Mouse (Mus musculus): ENCODE measurements around the gene Spag6. TPM values are rescaled to one million over a fixed set of nuclear protein-coding genes. Genes with fewer than 3 reads are reported as not detected.
A peak's percentile ranks its signal among the peaks of the same experiment; 100 is the strongest.

The Spag6 gene
- polyA plus RNA-seq, 1 experiment, result not detected

- TF ChIP-seq POLR2A (IDR thresholded peaks at IDR 0.05; ENCODE audit: insufficient read depth, low read depth, low read length) (no peak), CTCF (IDR thresholded peaks at IDR 0.05; ENCODE audit: insufficient read depth, low read depth, low read length) (no peak)
- 93% methylated on average over 5 of the region's 5 CpGs for WGBS
- Histone ChIP-seq H3K4me1 (ENCODE audit: control insufficient read depth, insufficient read depth, low read length) (peaks cover 12% of the 10 kb centered on the region), H3K27ac (ENCODE audit: insufficient read depth, low read depth, low read length) (no peak overlapping the region), H3K4me3 (ENCODE audit: insufficient read depth, low read depth, low read length) (no peak overlapping the region)
Measured at GRCm38 (mm10) chr2:18684062-18684461, 9.8 kb upstream of the Spag6 start.

- Histone ChIP-seq H3K4me3 (ENCODE audit: insufficient read depth, low read depth, low read length) (no peak overlapping the region), H3K4me1 (ENCODE audit: control insufficient read depth, insufficient read depth, low read length) (peaks cover 19% of the 10 kb centered on the region), H3K27ac (ENCODE audit: insufficient read depth, low read depth, low read length) (no peak overlapping the region)
- TF ChIP-seq POLR2A (IDR thresholded peaks at IDR 0.05; ENCODE audit: insufficient read depth, low read depth, low read length), result no peak
- TF ChIP-seq CTCF (IDR thresholded peaks at IDR 0.05; ENCODE audit: insufficient read depth, low read depth, low read length), result no peak
- WGBS, result 92% methylated on average over 6 of the region's 6 CpGs
Measured at GRCm38 (mm10) chr2:18686386-18686785, 7.4 kb upstream of the Spag6 start.

GRCm38 (mm10) chr2:18686826-18687519 lies 6.9 kb upstream of the Spag6 start:
- H3K27ac ChIP-seq (ENCODE audit: insufficient read depth, low read depth, low read length), result no peak overlapping the region
- H3K4me1 ChIP-seq (ENCODE audit: control insufficient read depth, insufficient read depth, low read length), result peaks cover 19% of the 10 kb centered on the region
- no peak overlapping the region for H3K4me3 ChIP-seq (ENCODE audit: insufficient read depth, low read depth, low read length)
- WGBS, result 95% methylated on average over 8 of the region's 8 CpGs
- TF ChIP-seq CTCF (IDR thresholded peaks at IDR 0.05; ENCODE audit: insufficient read depth, low read depth, low read length) (no peak), POLR2A (IDR thresholded peaks at IDR 0.05; ENCODE audit: insufficient read depth, low read depth, low read length) (no peak)

- WGBS, result 45% methylated on average over 9 of the region's 9 CpGs
- Histone ChIP-seq H3K4me1 (ENCODE audit: control insufficient read depth, insufficient read depth, low read length) (peaks cover 19% of the 10 kb centered on the region), H3K27ac (ENCODE audit: insufficient read depth, low read depth, low read length) (no peak overlapping the region), H3K4me3 (ENCODE audit: insufficient read depth, low read depth, low read length) (no peak overlapping the region)
- no peak for TF ChIP-seq POLR2A (IDR thresholded peaks at IDR 0.05; ENCODE audit: insufficient read depth, low read depth, low read length)
- no peak for TF ChIP-seq CTCF (IDR thresholded peaks at IDR 0.05; ENCODE audit: insufficient read depth, low read depth, low read length)
Measured at GRCm38 (mm10) chr2:18687671-18688170, 6.1 kb upstream of the Spag6 start.

GRCm38 (mm10) chr2:18688286-18688685 lies 5.5 kb upstream of the Spag6 start:
- 33% methylated on average over 6 of the region's 6 CpGs for WGBS
- Histone ChIP-seq H3K4me3 (ENCODE audit: insufficient read depth, low read depth, low read length) (peak overlapping the region; percentile 55), H3K4me1 (ENCODE audit: control insufficient read depth, insufficient read depth, low read length) (peaks cover 19% of the 10 kb centered on the region), H3K27ac (ENCODE audit: insufficient read depth, low read depth, low read length) (no peak overlapping the region)
- TF ChIP-seq POLR2A (IDR thresholded peaks at IDR 0.05; ENCODE audit: insufficient read depth, low read depth, low read length) (no peak), CTCF (IDR thresholded peaks at IDR 0.05; ENCODE audit: insufficient read depth, low read depth, low read length) (no peak)

- 3% methylated on average over 45 of the region's 45 CpGs for WGBS
- no peak overlapping the region for H3K27ac ChIP-seq (ENCODE audit: insufficient read depth, low read depth, low read length)
- peaks cover 19% of the 10 kb centered on the region for H3K4me1 ChIP-seq (ENCODE audit: control insufficient read depth, insufficient read depth, low read length)
- peak overlapping the region; percentile 55 for H3K4me3 ChIP-seq (ENCODE audit: insufficient read depth, low read depth, low read length)
- no peak for TF ChIP-seq POLR2A (IDR thresholded peaks at IDR 0.05; ENCODE audit: insufficient read depth, low read depth, low read length)
- TF ChIP-seq CTCF (IDR thresholded peaks at IDR 0.05; ENCODE audit: insufficient read depth, low read depth, low read length), result no peak
Measured at GRCm38 (mm10) chr2:18688708-18689063, 5.1 kb upstream of the Spag6 start.

- no peak overlapping the region for H3K27ac ChIP-seq (ENCODE audit: insufficient read depth, low read depth, low read length)
- TF ChIP-seq CTCF (IDR thresholded peaks at IDR 0.05; ENCODE audit: insufficient read depth, low read depth, low read length) (no peak), POLR2A (IDR thresholded peaks at IDR 0.05; ENCODE audit: insufficient read depth, low read depth, low read length) (no peak)
- 1% methylated on average over 51 of the region's 51 CpGs for WGBS
- H3K4me3 ChIP-seq (ENCODE audit: insufficient read depth, low read depth, low read length), result peak overlapping the region; percentile 55
- peaks cover 19% of the 10 kb centered on the region for H3K4me1 ChIP-seq (ENCODE audit: control insufficient read depth, insufficient read depth, low read length)
Measured at GRCm38 (mm10) chr2:18689064-18689921, 4.5 kb upstream of the Spag6 start.

GRCm38 (mm10) chr2:18690055-18690691 lies 3.7 kb upstream of the Spag6 start:
- H3K27ac ChIP-seq (ENCODE audit: insufficient read depth, low read depth, low read length), result peak overlapping the region; percentile 55
- TF ChIP-seq POLR2A (IDR thresholded peaks at IDR 0.05; ENCODE audit: insufficient read depth, low read depth, low read length), result no peak
- TF ChIP-seq CTCF (IDR thresholded peaks at IDR 0.05; ENCODE audit: insufficient read depth, low read depth, low read length), result no peak
- H3K4me1 ChIP-seq (ENCODE audit: control insufficient read depth, insufficient read depth, low read length), result peaks cover 19% of the 10 kb centered on the region
- peak overlapping the region; percentile 55 for H3K4me3 ChIP-seq (ENCODE audit: insufficient read depth, low read depth, low read length)
- under 1% methylated on average over 58 of the region's 58 CpGs for WGBS

All from olfactory bulb, adult 2 months (tissue).